Mouse (Mus musculus) gonadal fat pad, adult 2 months (tissue): ENCODE data around the gene Prkce. TPM values are rescaled to one million over a fixed set of nuclear protein-coding genes. Genes with fewer than 3 reads are reported as not detected.

Experiments
- DNase-seq: peaks from one replicate; pipeline ENCODE4 v3.0.0-alpha.2; 2012; ENCODE audit warnings: low read depth
- polyA plus RNA-seq: library from polyadenylated mRNA; depleted of rRNA; stranded (reverse); fragments of >200 nt; gene quantifications from 2 replicates; pipeline ENCODE4 v1.2.3, GENCODE M21; 2012

The Prkce gene
- polyA plus RNA-seq, 1 experiment: 3.6 TPM

DNA sequence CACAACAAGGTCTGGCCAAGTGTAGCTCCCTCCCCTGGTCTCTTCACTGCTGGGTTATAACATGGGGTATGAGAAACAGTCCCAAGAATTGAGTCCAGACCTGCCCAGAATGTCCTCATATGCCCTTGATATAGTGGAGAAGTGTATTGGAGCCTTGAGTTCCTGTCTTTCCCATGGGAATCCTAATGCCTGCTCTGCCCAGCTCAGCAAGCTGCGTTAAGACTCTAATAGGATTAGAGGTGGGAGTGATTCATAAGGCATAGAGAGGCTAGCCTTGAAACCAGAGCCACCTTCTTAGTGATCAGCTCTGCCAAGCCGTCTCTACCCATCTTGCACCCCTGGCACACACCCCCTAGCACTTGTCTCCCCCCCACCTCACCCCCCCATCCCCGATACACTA is 455.3 kb downstream of the Prkce start:
- no peak for DNase-seq

DNA sequence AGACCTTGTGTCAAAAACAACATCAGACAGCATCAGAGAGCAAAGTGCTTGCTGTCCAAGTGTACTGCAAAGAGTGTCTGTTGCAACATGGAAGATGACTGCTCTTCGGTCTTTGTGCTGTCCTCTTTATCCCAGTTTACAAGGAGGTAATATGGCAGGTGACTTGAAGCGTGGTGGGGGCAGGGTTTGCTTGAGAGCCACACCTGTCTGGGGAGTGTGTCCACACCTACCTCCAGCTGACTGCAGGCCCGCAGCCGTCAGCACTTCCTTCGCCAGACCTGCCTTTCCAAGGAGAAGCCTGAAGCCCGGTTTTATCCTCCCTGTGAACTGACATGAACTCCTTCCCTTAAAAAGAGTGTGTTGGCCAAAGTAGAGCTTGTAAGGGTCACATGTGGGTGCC is 458.9 kb downstream of the Prkce start:
- no peak for DNase-seq

DNA sequence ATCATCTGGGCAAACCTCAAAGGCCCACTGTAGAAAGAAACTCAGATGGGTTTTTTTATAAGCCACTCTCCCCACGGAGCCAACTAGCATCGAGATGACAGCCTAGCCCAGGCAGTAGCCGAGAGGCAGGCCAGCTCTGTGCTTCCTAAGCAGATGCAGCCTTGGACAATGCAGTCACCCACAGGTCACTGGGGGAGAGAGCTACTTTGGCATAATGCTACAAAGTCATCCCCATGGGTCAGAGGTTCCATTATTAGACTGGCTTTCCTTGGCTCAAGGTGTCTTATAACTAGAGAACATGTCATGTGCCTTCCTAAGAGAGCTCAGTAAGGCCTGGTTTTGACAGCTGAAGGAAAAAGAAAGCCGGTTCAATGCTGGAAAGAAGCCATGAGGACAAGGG is 465.5 kb downstream of the Prkce start:
- no peak for DNase-seq

DNA sequence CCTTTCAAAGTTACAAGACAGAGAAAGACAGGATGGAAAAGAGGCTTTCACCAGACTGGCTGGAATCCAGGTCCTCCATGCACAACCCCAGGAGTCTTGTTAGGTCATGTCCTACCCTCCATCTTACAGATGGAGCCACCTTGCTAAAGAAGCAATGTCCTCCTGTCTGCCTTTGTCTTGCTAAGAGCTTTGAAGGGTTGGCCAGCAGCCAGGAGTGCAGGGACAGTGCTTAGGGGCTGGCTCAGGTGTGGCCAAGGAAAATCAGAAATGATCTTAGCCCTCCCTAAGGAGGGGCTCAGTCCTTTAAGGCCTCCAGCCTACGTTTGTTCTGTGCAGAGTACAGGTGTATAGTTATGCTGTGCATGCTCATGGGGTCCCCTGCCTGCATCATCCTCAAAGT is 469.7 kb downstream of the Prkce start:
- no peak for DNase-seq

DNA sequence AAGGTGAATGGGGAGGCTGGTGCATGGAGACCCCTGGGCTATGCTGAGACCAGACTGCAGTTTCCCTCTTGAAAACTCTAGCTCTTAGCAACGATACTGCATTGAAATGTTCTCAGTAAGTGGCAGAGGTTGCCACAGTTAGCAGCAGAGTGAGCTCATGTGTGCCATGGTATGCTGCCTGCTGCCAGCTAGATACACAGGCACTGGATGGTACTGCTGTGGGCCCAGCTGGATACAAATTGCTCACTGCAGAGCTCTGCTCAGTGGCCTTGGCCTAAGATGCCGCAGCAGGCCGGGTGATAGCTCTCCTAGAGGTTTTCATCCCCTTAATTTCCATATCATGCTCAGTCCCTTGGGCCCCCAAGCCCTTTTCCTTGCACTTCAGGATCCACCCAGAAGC is 471.7 kb downstream of the Prkce start:
- no peak for DNase-seq

DNA sequence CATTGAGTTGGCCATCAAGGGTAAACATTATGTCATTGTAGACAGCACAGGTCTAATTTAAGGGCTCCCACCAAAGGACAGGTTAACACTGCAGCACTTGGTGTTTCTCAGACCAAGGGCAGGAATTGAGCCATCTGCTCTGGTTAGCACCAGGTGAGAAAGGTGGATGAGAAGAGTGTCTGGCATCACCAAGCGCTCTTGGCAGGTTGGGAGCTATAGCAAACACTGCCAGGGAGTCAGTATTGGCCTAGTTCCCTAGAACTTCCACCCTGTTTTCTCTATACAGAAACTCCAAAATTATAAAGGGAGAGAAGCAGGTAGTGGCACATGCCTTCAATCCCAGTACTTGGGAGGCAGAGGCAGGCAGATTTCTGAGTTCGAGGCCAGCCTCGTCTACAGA is 479.6 kb downstream of the Prkce start:
- DNase-seq: no peak

DNA sequence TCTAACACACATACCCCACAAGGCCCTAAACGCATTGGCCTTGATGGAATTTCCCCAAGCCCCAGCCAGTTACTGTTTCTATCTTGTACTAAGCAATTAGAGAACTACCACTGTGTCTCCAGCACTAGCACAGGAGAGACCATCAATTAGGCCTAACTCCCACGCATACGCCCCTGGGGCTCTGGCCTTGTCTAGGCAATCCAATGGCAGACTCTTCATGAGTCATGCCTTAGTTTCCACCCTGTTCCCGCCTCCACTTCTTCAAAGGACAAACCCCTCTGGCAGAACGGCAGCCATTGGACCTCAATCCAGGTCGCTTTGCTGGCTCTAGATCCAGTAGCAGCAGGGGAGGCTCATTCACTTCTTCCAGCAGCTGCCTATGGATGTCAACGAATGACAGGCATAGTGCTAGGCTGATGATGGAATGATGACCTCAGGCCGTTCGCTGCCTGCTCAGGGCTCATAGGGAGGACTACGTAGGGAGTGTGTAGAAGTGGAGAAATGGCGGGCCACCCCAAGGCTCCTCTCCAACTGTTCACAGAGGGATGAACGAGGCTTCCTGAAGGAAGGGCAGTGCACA is 481.4 kb downstream of the Prkce start:
- peak; percentile 37 for DNase-seq

DNA sequence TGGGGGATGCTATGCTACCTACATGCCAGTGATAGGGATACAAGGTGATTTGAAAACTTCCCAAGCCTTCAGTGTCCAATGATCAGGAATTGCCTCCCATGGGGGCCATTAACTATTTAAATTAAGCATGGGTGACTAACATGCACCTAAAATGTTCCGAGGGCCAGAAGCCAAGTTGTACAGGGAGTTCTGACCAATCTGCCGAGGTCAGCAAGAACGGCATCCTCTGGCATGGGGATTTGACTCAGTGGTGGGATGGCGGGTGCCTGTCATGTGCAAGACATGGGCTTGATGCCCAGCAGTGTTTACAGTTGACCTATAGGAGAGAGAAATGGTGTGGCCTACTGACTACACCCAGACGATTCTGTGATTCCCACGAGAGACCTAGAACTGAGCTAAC is 482.7 kb downstream of the Prkce start:
- no peak for DNase-seq

DNA sequence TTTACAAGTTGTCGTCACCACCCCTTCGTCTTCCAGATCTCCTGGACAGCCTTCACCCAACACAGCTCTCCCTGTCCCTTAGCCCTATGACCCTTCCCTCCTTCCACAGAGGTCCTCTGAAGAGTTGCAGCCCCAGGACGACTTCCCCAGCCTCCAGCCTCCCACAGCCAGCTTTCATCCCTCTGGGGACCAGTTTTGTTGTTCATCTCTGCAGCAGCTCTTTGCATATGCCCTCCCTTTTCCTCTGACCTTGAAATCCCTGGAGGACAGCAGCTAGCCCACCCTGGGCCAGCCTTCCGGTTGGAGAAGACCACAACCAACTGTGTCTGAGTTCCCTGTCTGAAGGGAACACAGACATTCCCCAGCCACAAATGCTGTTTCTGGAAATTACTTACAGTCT is 483.5 kb downstream of the Prkce start:
- no peak for DNase-seq

DNA sequence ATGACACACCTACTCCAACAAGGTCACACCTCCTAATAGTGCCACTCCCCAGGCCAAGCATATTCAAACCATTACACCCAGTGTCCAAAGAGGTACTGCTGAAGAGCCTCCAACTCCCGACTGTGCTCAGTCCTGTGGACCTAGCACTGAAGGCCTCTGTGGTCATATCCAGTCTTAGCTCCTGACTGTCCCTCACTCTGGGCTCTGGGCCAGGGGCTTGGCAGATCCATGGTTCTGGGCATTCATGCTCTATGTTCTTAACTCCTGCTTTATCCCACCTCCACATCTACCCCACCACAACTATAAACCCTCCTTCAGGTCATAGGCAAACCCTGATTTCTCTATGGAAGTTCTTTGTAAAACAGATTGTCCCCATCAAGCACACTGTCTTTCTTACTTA is 485.2 kb downstream of the Prkce start:
- no peak for DNase-seq

DNA sequence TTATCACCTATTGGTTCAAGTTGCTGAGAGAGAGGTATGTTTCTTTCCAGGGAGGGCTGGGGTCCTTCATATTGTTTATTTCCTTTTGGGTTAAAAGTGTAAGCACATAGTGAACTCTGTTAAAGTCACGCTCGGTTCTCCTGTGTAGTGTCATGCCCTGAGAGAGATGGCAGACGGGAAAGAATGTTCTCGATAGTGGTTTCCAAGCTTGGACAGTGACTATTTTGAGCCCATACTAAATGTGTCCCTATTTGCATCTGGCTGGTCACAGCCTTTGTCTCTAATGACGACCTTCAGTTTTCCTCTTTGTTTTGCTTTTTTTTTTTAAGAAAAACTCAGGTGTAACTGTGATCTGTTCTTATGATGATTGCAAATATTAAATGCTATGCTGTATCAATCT is 488.8 kb downstream of the Prkce start:
- no peak for DNase-seq

DNA sequence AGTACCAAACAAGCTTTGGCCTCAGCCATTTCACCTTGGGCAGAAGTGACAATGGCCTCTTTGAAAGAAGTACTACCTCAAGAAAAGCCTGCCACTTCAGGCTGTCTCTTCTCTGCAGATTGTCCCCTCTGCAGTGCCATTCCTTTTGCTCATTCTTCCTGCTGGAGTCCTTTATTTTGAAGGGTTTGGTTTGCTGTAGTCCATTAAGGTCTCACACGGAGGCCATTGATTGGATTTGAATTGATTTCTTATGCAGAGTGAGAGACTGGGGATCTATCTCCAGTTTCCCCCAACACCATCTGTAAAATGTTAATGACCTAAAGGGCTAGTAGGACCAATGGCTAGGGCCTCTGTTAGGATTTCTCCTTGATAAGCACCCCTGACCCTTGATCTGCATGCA is 494.7 kb downstream of the Prkce start:
- DNase-seq: no peak

DNA sequence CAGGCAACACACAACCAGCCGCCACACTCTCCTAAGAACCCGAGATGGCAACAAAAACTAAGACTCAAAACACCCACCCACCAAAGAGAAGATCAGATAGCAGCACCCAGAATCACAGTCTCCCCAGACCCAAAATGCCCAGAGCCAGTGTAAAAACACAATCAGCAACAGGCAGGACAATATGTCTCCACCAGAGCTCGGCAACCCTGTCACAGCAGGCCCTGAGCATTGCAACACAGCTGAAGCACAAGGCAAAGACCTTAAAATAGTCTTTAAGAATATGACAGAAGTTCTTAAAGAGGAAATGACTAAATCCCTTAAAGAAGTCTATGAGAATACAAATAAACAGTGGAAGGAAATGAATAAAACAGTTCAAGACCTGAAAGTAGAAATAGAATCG is 495.9 kb downstream of the Prkce start:
- no peak for DNase-seq

DNA sequence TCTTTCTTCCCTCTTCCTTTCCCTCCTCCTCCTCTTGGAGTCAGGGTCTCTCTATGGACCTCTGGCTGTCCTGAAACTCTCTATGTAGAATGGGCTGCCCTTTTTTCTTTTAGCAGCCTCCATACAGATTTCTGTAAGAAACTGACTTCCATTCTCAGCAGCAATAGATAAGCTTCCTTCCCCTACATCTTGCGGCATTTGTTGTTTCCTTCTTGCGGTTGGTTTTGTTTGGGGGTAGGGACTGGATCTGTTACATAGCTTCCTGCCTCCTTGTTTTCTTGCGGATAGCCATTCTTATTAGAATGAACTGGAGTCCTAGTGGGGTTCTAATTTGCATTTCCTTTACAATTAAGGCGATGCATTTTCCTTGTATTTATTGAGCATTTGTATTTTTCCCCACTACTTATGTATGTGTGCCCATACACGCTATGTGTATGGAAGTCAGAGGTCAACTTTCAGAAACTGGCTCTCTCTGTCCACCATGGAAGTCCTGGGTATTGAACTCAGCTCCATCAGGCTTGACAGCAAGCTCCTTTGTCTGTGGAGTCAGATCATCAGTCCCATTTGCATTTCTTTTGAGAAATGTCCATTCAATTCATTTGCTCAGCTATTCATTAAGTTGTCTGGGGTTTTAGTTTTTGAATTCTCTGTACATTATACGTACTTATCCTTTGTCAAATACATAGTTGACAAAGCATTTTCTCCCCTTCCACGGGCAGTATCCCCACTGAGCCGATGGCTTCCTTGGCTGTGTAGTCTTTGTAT is 500.4 kb downstream of the Prkce start:
- DNase-seq: no peak

DNA sequence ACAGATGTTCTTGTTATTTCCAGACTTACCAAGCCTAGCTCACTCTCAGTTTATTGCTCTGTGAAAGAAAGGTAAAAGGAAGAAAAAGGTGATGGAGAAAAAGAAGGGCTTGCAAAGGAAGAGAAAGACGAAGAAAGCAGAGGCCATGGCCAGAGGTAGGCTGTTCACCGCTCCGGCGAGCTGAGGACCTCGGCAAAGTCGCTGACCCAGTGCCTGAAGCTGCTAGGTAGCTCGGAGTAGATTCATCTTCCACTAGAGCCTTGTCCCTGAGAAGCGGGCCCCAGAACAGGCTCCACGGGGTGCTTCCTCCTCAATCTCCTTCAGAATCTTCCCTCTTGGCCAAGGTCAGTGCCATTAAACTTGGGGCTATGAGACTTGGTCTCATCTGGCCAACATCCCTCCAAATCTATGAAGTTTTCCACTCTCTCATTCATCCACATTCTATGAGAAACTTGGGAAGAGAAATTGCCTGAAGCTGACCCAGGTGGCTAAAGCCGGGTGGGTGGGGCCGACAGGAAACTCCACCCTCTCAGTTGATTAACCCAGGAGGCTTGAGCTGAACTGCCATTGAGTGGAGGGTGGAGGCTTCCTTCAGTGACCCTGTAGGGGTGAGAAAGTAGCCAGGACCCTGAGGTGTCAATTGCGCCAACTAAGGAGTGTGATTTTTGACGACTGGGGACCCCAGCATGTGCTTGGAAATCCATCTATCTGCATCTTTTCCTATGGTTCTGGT is 502.2 kb downstream of the Prkce start:
- no peak for DNase-seq

DNA sequence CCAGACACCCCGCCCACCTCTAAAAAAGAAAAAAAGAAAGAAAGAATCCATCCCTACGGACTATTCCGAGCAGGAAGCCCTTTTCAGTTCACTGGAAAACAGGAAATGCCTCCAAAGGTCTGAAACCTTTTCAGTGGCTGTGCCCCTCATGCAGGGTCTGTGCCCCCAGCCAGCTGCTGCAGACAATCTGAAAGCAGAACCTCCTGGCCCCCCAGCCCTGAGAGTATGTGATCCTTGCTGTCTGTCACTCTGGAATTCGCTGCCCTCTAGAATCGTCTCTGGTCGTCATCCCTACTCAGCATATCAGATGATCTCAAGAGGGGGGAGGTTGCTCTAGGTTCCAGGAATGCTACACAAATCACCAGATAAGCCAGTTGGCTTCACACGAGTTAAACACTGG is 503.1 kb downstream of the Prkce start:
- no peak for DNase-seq

DNA sequence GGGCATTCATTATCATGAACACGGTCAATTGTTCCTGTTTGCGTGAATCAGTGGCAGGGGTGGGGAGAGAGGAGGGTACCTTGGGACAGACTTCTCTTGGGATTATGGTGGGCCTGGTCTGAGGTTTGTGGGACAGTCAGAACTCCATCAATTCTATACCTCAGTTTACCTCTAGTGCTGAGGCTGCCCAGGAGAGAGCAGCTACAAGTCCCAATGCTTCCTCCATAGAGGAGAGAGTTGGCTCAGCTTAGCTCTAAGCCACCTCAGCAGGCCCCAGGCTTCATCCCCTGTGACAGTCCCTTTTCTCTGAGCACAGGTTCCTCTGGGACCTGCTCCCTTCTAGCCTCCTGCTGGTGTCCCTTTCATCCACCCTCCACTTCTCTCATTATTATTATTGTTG is 507.4 kb downstream of the Prkce start:
- DNase-seq: no peak

DNA sequence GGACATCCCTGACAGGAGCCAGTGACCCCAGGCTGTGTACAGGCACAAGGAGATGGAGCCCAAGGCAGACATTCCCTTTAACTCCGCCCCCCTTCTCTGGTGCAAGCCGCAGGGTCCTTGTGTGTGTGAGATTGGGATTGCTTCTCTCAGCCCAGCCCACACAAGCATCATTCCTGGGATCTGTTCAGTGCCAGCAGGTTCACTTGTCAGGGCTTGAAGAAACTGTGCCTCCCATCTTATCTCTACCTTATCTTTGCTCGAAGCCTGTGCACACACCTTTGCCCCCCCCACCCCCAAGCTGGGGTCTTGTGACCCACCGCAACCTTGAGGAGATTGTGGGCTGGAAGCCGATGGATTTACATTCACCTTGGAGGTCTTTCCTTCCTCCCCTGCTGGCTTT is 508.8 kb downstream of the Prkce start:
- no peak for DNase-seq

DNA sequence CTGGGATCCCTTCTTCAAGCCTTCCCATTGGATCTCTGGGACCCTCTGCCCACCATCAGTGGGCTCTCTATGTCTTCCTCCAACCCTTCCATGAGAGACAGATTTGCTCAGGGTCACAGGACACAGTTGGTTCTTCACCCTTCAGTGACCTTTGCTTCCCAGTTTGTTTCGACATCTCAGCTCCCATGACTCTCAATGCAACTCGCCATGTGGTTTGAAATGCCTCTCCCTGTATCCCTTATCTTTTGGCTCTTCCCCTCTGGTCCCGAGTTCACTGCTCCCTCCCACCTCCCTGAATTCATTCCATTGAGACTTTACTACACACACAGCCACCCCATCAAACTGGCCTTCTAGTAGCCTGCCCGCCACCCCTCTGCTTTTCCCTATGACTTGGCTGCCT is 509.3 kb downstream of the Prkce start:
- no peak for DNase-seq

DNA sequence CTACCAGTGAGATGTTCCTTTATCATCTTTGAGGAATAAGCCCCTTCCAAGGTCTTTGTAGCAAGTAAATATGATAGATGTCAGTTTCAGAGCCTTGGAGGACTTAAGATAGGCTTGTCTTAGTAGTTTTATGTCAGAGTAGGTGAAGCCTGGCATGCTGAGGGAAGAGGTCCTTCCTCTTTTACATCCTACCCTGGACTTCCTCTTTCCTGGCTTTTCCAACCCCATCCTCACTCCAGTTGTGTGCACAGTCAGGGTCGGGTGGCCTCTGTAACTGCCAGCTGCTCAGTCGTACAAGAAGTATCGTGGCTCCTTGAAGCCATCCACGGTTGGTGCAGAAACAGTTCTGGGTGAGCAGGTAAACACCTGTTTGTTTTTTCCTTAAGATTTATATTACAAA is 517.7 kb downstream of the Prkce start:
- no peak for DNase-seq

DNA sequence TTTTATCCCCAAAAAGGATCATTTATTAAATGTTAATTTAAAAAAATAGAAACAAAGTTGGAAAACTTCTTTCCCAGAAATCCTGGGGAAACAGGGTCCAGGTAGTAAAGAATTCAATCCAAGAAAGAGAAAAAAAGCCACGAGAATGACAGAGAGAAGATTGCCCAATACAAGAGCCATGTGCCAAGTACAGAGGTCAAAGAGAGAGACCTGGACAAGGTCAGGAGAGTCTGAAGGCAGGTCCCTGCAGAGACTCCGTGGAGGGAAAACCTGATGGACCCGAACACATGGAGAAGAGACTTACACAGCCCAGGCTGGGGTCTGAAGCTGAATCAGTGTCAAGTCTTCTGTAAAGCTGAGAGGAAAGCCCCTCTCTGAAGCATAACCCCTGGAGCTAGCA is 519.4 kb downstream of the Prkce start:
- DNase-seq: no peak

DNA sequence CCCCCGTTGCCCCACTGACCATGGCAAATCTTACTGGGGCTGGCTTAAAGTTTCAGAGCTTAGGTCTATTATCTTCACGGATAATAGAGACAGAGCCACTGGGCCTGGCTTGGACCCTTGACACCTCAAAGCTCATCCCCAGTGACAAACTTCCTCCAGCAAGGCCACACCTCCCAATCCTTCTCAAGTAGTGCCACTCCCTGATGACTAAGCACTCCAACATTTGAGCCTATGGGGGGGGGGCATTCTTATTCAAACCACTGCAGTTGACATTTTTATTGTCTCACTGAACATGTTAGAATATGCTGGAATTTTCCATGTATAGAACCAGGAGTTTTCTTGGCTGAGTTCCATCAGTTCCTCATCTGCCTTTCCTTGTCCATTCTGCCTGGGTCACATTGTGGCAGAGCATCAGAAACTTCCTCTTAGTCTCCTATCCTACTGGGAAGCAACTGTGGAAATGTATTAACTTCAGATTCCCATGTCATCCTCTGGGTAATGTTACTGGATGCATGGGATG is 523.3 kb downstream of the Prkce start:
- no peak for DNase-seq

DNA sequence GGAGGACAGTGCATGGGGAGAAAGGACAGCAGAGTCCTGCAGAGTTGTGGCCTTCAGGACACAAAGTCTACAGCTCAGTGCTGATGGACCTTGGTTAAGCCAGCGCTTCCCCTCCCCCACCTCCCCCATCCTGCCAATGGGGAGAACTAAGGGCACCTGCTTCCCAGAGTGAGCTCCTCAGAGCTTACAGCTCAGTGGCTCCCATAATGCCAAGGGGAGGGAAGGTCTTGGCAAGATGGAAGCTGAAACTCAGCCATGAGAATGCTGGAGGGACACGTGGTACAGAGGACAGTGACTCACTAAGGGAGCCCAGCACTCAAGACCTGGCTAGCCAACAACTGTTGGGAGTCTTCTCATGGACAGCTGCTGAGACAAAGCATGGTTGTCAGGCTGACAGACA is 530.2 kb downstream of the Prkce start:
- DNase-seq: no peak
